Mouse (Mus musculus) hindbrain, embryonic 11.5 days (tissue): ENCODE data around the gene Tbpl1. TPM values are rescaled to one million over a fixed set of nuclear protein-coding genes. Genes with fewer than 3 reads are reported as not detected.

ENCODE experiments used
- ATAC-seq: fragments of 200-750 bp; cut with Nextera tagmentation; 2 replicates; pipeline ENCODE4 v1.8.0; 2017; ENCODE audit warnings: mild to moderate bottlenecking, moderate TSS enrichment, moderate library complexity; ENCODE audit not compliant: low FRiP score
- DNase-seq: peaks from one replicate; pipeline ENCODE4 v3.0.0-alpha.2; 2015; ENCODE audit warnings: low spot score
- H3K27ac ChIP-seq: fragments of 300-500 bp; sonication (generic); 2 replicates; pipeline ENCODE4 v1.5.1; 2014; ENCODE audit warnings: mild to moderate bottlenecking, low read depth, low read length
- H3K27me3 ChIP-seq: fragments of 300-500 bp; sonication (generic); 2 replicates; pipeline ENCODE4 v1.6.1; 2014; ENCODE audit warnings: mild to moderate bottlenecking, low read length, moderate library complexity, mixed read lengths; ENCODE audit not compliant: control insufficient read depth, insufficient read depth
- H3K36me3 ChIP-seq: fragments of 300-500 bp; sonication (generic); 2 replicates; pipeline ENCODE4 v1.6.1; 2014; ENCODE audit warnings: mild to moderate bottlenecking, low read length, moderate library complexity, mixed read lengths; ENCODE audit not compliant: control insufficient read depth, insufficient read depth
- H3K4me1 ChIP-seq: fragments of 300-500 bp; sonication (generic); replicated peaks from 2 replicates; pipeline ENCODE4 v1.6.1; 2014; ENCODE audit warnings: low read length, mixed read lengths; ENCODE audit not compliant: control insufficient read depth, insufficient read depth
- H3K4me2 ChIP-seq: fragments of 300-500 bp; sonication (generic); replicated peaks from 2 replicates; pipeline ENCODE4 v1.6.1; 2014; ENCODE audit warnings: mild to moderate bottlenecking, low read depth, low read length
- H3K4me3 ChIP-seq: fragments of 300-500 bp; sonication (generic); 2 replicates; pipeline ENCODE4 v1.5.1; 2014; ENCODE audit warnings: low read depth, low read length
- H3K9ac ChIP-seq: fragments of 300-500 bp; sonication (generic); 2 replicates; pipeline ENCODE4 v1.6.1; 2014; ENCODE audit warnings: low read depth, low read length
- H3K9me3 ChIP-seq: fragments of 300-500 bp; sonication (generic); 2 replicates; pipeline ENCODE4 v1.6.1; 2016; ENCODE audit warnings: low read length; ENCODE audit not compliant: control insufficient read depth
- WGBS: fragments of 180-500 bp; shearing (Covaris S2); extraction: QIAGEN DNeasy Blood & Tissue Kit; methylation state at CpG from one replicate; pipeline ENCODE4 v1.1.7; 2014; 5-methylcytosine and 5-hydroxymethylcytosine counted together
- polyA plus RNA-seq: library from polyadenylated mRNA; unstranded; fragments of >200 nt; fragmentation: Nextera tagmentation; extraction: Ambion mirVana; gene quantifications from 2 replicates; pipeline ENCODE4 v1.2.1, GENCODE M21; 2014

Tbpl1 gene
- polyA plus RNA-seq, 1 experiment from 2014 or later, result 128 TPM

DNA sequence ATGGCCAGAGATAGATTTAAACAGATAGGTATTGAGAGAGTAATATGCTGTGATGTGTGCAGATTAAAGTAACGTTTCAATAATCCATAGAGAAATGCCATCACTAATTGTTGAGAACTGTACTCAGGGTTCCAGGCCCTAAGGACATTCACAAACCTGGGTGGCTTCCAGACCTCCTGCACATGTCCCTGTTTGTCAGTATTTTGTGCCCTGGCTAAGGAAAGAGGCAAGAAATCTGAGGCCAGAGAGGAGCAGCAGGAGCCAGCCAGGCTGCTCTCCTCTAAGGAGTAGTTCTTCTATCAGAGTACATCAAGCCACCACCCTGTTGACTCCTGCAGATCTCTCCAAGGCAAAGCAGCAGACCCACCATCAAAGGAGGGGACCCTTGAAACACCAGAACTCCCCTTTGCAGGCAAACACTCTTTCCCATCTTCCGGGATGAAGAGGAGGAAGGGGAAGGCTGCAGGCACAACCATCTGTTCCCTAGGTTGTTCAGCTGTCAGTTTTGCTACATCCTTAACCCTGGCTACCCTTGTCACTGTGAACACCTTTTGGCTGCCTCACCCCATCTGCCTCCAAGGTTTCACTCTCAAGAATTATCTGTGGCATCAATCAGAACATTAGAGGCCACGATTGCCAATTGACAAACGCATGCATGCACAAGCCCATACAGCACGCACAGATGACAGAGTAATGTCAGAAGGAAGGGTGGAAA lies 71.3 kb downstream of the Tbpl1 start:
- H3K9me3 ChIP-seq, result no peaks in the 10 kb centered on the region
- peaks cover 3% of the 10 kb centered on the region; the same call in 1 of the 2 replicates for H3K4me1 ChIP-seq
- 90% methylated on average over 5 of the region's 5 CpGs for WGBS
- ATAC-seq (no peak), DNase-seq (no peak)
- no peak overlapping the region for H3K9ac ChIP-seq
- H3K4me3 ChIP-seq, result no peak overlapping the region
- H3K27me3 ChIP-seq, result no peaks in the 10 kb centered on the region
- H3K4me2 ChIP-seq, result no peak overlapping the region
- H3K36me3 ChIP-seq, result no peaks in the 10 kb centered on the region
- no peak overlapping the region for H3K27ac ChIP-seq

DNA sequence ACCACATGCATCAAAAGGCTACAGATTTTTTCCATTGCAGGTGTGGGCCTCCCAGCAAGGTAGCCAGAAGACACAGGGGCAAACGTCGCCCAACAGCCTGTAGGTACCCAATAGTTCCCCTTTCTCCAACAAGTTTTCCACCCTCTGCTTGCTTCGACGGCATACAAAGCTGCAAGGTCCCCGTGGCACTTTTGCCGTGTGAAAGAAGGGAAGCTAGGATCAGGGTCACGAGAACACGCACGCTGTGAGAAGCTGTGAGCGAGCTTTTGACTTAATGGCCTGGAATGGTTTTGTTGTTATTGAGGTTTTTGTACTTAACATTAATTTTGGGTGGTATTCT lies 72.4 kb downstream of the Tbpl1 start:
- Histone ChIP-seq H3K9ac (no peak overlapping the region), H3K4me2 (no peak overlapping the region)
- 77% methylated on average over 10 of the region's 10 CpGs for whole genome bisulfite sequencing

DNA sequence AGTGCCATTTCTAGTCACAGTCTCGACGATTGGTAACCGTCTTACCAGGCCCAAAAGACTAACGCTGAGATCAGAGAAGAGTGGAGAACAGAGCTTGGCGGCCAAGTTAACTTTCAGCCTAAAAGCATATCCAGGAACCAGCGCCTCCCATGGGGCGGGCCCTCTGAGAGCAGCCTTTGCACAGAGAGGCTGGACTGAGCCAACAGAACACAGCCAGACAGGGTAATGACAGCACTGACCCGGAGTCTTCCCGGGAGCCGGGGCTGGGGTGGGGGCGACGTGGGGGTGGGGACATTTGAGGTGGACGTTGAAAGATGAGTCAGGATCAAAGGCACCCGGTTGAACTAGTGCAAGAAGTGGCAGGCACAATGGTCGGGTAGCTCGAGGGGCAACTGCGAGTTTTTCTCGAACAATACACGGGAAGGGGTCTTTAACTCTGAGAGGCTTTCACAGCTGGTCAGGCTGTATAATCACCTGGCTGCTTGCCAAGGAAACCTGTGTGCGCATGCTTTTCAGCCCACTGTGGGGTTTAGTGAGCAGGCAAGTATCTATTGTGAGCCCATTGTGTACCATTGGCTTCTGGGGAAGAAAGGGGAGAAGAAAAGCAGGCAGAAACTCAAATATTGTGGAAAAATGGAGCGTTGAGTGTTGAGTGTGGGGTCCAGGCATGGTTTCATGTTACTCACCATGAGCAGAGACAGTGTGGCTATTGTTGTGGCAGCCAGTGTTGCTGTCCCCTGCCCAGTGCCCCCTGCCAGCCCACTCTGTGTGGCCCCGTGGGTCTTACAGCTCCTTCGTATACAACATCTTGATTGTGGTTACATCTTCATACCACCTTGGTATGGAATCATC lies 73.0 kb downstream of the Tbpl1 start:
- no peak overlapping the region for H3K4me3 ChIP-seq
- WGBS, result 26% methylated on average over 23 of the region's 23 CpGs

More for the DNA sequence above, 72.4 kb downstream of the Tbpl1 start:
- ATAC-seq (no peak), DNase-seq (peak; percentile 5)
- Histone ChIP-seq H3K27me3 (no peaks in the 10 kb centered on the region), H3K9me3 (no peaks in the 10 kb centered on the region), H3K4me1 (peaks cover 3% of the 10 kb centered on the region; the same call in 1 of the 2 replicates), H3K4me3 (no peak overlapping the region), H3K36me3 (no peaks in the 10 kb centered on the region), H3K27ac (peak overlapping the region; percentile 67)

More for the DNA sequence above, 73.0 kb downstream of the Tbpl1 start:
- Histone ChIP-seq H3K9ac (no peak overlapping the region), H3K9me3 (no peaks in the 10 kb centered on the region), H3K4me1 (peaks cover 3% of the 10 kb centered on the region; the same call in 1 of the 2 replicates), H3K4me2 (no peak overlapping the region; the same call in 1 of the 2 replicates), H3K27ac (peak overlapping the region; percentile 67), H3K36me3 (no peaks in the 10 kb centered on the region), H3K27me3 (no peaks in the 10 kb centered on the region)
- DNase-seq (peak; percentile 81), ATAC-seq (peak; percentile 94)

Other genes with a start within 250 kb of the Tbpl1 start
- 2.4 and 3.2 TPM in 2 replicates for gene Slc2a12, start 86.9 kb downstream of the Tbpl1 start, polyA plus RNA-seq
- 0.26 and 0.50 TPM in 2 replicates for gene Tcf21, start 88.2 kb upstream of the Tbpl1 start, polyA plus RNA-seq